Mouse (Mus musculus) megakaryocyte, embryonic 14.5 days (primary cell): ENCODE measurements around the gene Ltbp2. TPM values are rescaled to one million over a fixed set of nuclear protein-coding genes. Genes with fewer than 3 reads are reported as not detected.

Source experiments
- H3K27me3 ChIP-seq: replicated peaks from 2 replicates; pipeline ENCODE3; 2012; ENCODE audit warnings: inconsistent platforms
- H3K36me3 ChIP-seq: replicated peaks from 2 replicates; pipeline ENCODE3; 2012; ENCODE audit warnings: low read length, inconsistent platforms, mixed read lengths
- H3K4me1 ChIP-seq: 2 replicates; pipeline ENCODE4 v1.6.1; 2012; ENCODE audit warnings: inconsistent platforms
- H3K4me3 ChIP-seq: replicated peaks from 2 replicates; pipeline ENCODE3; 2012; ENCODE audit warnings: moderate library complexity, mild to moderate bottlenecking, inconsistent platforms
- H3K9me3 ChIP-seq: 2 replicates; pipeline ENCODE4 v1.6.1; 2012; ENCODE audit warnings: inconsistent platforms
- FLI1 ChIP-seq: IDR thresholded peaks from 2 replicates; pipeline ENCODE4 v1.6.1; 2012; ENCODE audit warnings: low read length, inconsistent platforms, mixed read lengths
- GATA1 ChIP-seq: IDR thresholded peaks from 3 replicates; pipeline ENCODE4 v1.6.1; 2012; ENCODE audit warnings: mixed read lengths, low read length, inconsistent platforms, borderline replicate concordance
- polyA plus RNA-seq: library from polyadenylated mRNA; stranded (reverse); fragments of >175 nt; gene quantifications from 2 replicates; pipeline ENCODE4 v1.2.3, GENCODE M21; 2012; ENCODE audit warnings: low replicate concordance; ENCODE audit not compliant: insufficient read depth

Gene Ltbp2
- polyA plus RNA-seq, 1 experiment: 1.8 TPM

- Histone ChIP-seq H3K4me3 (no peak overlapping the region), H3K36me3 (no peaks in the 10 kb centered on the region), H3K9me3 (peaks cover 22% of the 10 kb centered on the region), H3K27me3 (peaks cover 69% of the 10 kb centered on the region), H3K4me1 (no peaks in the 10 kb centered on the region)
- TF ChIP-seq FLI1 (no peak), GATA1 (no peak)
Measured at GRCm38 (mm10) chr12:84907627-84908480, 31.5 kb upstream of the Ltbp2 start.

GRCm38 (mm10) chr12:84907024-84907626 lies 30.8 kb upstream of the Ltbp2 start:
- H3K4me1 ChIP-seq: no peaks in the 10 kb centered on the region
- TF ChIP-seq FLI1: no peak
- no peak for TF ChIP-seq GATA1
- H3K9me3 ChIP-seq: peaks cover 22% of the 10 kb centered on the region
- H3K4me3 ChIP-seq: no peak overlapping the region
- H3K27me3 ChIP-seq: peaks cover 69% of the 10 kb centered on the region
- no peaks in the 10 kb centered on the region for H3K36me3 ChIP-seq

DNA sequence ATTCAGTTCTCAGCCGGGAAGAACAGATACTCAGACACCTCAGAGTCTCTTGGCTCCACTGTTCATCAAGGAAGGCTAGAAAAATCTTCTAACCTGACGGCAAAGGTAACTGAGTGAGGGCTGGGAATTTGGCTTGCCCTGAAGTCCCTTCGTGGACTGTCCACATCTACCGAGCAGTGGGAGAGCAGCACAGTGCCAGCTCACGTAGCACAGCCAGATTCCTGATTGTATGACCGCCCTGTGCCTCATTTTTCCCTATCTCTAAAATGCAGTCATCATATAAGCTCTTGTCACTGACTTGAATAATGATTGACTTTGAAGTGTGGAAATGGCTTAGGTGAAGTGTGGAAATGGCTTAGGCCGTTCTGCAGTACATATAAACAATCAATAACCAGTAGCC lies 28.1 kb upstream of the Ltbp2 start:
- H3K4me1 ChIP-seq: no peaks in the 10 kb centered on the region
- TF ChIP-seq GATA1 (no peak), FLI1 (no peak)
- H3K9me3 ChIP-seq: peaks cover 13% of the 10 kb centered on the region
- peaks cover 78% of the 10 kb centered on the region for H3K27me3 ChIP-seq
- no peak overlapping the region for H3K4me3 ChIP-seq
- H3K36me3 ChIP-seq: no peaks in the 10 kb centered on the region

DNA sequence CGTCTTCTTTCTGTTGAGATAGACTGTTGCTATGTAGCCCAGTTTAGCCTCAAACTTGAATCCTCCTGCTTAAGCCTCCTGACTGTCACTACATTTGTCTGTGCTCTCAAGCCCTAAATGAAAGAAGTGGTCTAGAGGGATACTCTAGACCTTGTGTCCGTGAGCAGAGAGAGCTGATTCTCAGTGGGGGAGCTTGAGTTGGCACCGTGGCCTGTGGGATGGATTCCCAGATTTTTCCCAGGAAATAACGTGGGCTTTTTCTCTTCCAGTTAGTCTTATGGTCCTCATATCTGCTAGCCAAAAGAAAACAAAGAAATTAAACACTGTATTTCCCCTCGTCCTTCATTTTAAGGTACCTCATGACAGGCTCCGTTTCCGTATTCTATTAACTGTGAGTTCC lies 24.0 kb upstream of the Ltbp2 start:
- Histone ChIP-seq H3K27me3 (peaks cover 80% of the 10 kb centered on the region), H3K4me1 (no peaks in the 10 kb centered on the region), H3K4me3 (no peak overlapping the region), H3K9me3 (no peaks in the 10 kb centered on the region), H3K36me3 (no peaks in the 10 kb centered on the region)
- no peak for TF ChIP-seq GATA1
- TF ChIP-seq FLI1: no peak

GRCm38 (mm10) chr12:84897322-84897721 lies 21.0 kb upstream of the Ltbp2 start:
- Histone ChIP-seq H3K9me3 (no peaks in the 10 kb centered on the region), H3K36me3 (no peaks in the 10 kb centered on the region), H3K27me3 (peaks cover 85% of the 10 kb centered on the region), H3K4me3 (no peak overlapping the region), H3K4me1 (no peaks in the 10 kb centered on the region)
- no peak for TF ChIP-seq GATA1
- no peak for TF ChIP-seq FLI1

- H3K27me3 ChIP-seq: peaks cover 84% of the 10 kb centered on the region
- no peaks in the 10 kb centered on the region for H3K4me1 ChIP-seq
- no peak overlapping the region for H3K4me3 ChIP-seq
- TF ChIP-seq GATA1: no peak
- no peak for TF ChIP-seq FLI1
- H3K9me3 ChIP-seq: no peaks in the 10 kb centered on the region
- no peaks in the 10 kb centered on the region for H3K36me3 ChIP-seq
Measured at GRCm38 (mm10) chr12:84896235-84896634, 19.9 kb upstream of the Ltbp2 start.

DNA sequence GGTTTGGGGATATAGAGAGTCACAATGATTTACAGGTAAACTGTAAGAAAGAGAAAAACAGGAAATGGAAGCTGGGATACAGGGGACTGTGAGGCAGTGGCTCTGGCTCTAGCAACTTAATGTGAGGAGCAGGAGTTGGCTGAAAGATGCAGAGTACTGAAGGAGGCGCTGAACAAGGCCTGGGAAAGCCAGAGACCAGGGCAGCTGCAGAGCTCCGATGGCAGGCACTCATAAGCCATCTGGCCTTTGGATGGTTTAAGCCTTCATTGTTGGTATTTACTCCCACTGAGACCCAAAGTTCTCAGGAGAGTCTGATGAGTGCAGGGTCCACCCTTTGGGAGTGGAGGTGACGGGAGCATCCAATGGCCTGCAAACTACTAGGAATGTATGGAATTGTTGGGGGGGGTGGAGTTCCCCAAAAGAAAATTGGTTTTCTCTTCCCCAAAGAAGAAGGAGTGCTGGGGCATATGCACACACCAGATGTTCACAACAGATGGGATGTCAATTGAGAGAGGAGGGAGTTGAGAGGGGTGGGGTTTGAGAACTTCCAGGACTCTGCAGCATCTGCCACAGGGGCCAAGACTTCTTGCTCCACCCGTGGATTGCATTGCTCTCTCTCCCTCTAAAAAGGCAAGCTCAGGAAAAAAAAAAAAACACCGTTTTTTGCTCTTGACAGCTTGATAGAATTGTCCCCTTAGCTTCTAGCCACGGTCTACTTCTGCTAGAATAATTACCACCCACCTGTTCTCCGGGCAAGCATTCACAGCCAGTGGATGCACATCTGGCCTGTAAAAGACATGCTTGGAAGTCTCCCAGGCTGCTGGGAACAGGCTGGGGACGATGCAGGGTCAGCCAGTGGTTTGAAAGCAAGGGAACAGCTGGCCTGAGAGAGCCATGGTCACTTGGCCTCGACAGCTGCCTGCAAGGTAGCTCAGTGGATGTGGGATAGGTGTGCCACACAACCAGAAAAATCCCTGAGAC lies 17.6 kb upstream of the Ltbp2 start:
- H3K9me3 ChIP-seq: no peaks in the 10 kb centered on the region
- TF ChIP-seq FLI1 (no peak), GATA1 (no peak)
- no peaks in the 10 kb centered on the region for H3K4me1 ChIP-seq
- no peaks in the 10 kb centered on the region for H3K36me3 ChIP-seq
- no peak overlapping the region for H3K4me3 ChIP-seq
- H3K27me3 ChIP-seq: peaks cover 85% of the 10 kb centered on the region

GRCm38 (mm10) chr12:84890289-84890688 lies 14.0 kb upstream of the Ltbp2 start:
- Histone ChIP-seq H3K27me3 (peaks cover 87% of the 10 kb centered on the region), H3K9me3 (peaks cover 19% of the 10 kb centered on the region), H3K4me1 (no peaks in the 10 kb centered on the region; the same call in 1 of the 2 replicates), H3K36me3 (no peaks in the 10 kb centered on the region), H3K4me3 (no peak overlapping the region)
- TF ChIP-seq GATA1 (no peak), FLI1 (no peak)

DNA sequence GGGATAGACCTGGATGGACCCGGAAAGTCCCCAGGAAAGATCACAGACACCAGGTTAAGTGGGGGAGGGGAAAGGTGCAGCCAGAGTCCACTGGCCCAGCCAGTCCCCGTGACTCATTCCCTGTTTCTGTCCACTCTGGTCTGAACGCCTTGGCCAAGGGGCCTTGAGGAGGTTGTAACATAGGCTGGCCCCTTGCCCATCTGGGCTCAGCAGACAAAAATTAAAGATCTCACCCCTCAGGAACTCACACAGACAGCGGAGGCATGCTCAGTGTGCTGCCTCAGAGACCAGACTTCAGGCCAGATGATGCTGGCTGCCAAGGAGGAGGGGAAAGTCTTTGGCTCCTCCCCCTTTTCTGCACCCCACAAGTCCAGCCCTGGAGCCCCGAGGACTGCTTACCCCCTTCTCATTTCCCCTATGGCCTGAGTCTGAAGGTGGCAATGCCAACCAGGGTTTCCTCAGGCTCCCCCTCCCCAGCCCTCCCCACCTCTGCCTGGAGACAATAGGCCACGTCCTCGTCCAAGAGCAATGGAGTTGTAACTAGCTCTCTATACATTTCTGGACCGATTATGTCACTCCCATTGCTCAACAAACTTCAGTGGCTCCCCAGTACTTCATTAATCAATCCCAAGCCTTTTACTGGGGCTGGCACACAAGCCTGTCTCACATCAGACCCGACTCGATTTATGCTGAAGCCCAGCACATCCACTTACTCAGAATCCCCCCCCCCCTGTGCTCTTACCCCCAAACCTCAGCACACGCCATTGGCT lies 9.0 kb upstream of the Ltbp2 start:
- TF ChIP-seq GATA1 (no peak), FLI1 (no peak)

More for the DNA sequence above, 9.0 kb upstream of the Ltbp2 start:
- peaks cover 77% of the 10 kb centered on the region for H3K27me3 ChIP-seq
- no peak overlapping the region for H3K4me3 ChIP-seq
- peaks cover 19% of the 10 kb centered on the region for H3K9me3 ChIP-seq
- H3K36me3 ChIP-seq: no peaks in the 10 kb centered on the region
- no peaks in the 10 kb centered on the region; the same call in 1 of the 2 replicates for H3K4me1 ChIP-seq
